Mouse (Mus musculus) embryo, embryonic 10 days (tissue): Measurements from ENCODE around the gene Slc9a9.

Experiments used
- DNase-seq: peaks from one replicate; pipeline ENCODE4 v3.0.0-alpha.2; 2015; ENCODE audit warnings: low spot score

Gene Slc9a9

DNA sequence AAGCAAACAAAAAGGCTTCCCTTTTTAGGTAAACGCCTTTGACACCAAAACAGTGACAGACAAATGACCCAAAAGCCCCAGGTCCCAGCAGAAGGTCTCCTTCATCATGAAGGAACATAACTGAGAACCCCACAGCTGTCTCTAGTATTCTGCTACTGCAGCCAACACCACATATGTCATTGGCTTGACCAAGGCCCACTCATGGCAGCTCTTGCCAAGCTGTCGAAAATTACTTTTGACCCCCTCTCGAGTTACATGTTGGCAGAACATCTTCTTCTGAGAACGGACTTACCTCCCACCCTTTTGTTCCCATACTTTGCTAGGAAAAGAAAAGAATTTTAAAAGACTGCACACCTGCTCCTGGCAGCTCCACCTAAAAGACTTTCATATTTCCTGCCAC is 488.2 kb downstream of the Slc9a9 start:
- DNase-seq: no peak

DNA sequence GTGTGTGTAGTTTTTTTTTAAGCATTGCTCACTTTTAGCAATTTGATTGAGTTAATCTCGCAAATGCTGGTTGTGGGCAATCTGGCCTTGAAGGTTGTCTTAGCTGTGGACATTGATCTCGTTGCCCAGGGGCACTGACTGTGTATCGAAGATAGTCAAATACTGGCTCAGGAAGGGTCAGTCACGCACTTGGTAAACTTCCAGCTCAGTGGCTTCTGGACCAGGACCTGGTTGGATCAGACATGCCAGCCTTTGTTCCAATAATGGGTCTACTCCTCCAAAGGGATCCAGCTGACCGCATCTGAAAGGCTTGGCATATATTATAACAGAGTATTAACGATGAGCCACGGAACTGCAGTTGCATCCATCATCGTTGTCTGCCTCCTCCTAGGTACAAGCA is 489.2 kb downstream of the Slc9a9 start:
- no peak for DNase-seq

DNA sequence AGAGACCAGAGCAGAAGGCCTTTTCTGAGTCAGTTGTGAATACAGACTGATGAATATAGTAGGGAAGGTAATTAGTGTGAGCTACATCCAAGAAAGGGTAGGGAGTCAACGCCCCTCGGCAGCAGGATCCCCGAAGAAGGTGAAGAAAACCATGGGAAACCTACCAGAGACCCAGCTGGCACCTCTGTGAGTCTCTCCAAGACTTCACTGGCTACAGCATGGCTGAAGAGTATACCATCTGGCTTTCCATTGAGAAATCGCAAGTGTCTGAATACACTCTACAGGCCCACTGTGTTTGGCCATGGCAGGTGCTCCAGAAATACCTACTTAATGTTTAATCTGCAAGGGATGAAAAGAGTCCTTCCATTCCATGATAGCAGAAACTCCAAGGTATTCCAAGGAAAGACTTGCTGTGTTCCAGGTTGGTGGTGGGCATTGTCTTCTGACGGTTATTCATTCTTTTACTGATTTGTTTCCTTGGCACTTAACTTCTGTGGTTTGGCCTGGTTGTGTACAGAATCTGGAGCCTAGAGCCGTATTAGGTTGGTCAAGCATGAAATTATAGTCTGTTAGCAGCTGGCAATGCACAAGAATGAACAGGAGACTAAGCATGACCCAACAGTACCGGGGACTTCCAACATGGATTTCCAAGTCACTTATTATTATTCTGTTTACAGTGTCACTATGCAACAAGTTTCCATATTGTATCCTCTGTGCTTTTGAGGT is 491.0 kb downstream of the Slc9a9 start:
- no peak for DNase-seq

DNA sequence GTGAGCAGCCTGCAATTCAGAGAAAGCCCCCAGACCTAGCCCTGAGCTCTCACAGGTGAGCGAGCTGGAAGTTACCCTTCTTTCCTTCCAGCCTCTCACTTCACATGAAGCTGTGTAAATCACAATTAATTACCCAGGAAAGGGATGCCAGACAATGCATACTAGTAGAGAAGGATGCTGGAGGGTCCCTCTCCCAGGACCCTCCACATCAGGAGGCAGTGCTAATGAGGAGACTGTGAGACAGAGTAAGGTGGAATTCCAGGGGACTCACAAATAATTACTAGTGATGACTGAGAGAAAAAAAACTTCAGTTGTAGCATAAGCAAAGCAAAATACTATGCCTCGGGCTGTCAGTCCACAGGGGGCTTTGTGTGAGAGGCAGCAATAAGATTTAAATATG is 492.0 kb downstream of the Slc9a9 start:
- DNase-seq: no peak

DNA sequence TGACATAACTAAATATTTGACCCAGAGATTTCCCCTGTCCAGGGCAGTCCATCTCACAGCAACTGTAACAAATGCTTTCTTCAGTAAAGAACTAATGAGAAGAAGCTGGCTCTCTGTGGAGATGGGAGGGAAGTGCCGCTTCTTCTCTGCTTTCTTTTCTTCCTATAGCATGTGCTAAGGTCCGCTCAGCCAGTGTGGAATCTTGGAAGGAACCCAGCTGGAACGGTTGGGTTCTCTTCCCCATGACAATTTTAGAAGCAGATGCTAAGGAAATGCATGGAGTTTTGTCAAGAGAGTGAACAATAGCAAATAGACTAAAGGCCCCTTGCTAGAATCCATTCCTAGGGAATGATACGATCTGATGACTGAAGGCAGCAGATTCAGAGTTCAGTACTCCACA is 496.5 kb downstream of the Slc9a9 start:
- DNase-seq: no peak

DNA sequence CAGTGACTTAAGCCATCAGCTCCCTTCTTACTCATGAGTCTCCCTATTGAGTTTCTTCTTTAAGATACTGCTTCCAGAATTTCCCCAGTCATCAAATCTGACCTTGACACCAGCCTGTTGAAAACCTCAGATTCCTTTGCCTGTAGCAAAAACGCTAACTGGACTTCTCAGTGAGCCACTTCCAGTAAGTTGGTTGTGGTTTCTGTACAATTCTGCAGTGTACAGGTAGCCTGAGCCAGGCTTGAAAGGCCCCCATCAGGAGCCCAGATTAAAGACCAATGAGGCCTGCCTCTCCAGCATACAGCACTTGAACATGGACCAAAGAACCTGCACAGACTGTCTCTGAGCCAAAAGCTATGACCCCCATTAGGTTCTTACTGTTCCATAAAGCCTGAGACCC is 498.1 kb downstream of the Slc9a9 start:
- DNase-seq: no peak

DNA sequence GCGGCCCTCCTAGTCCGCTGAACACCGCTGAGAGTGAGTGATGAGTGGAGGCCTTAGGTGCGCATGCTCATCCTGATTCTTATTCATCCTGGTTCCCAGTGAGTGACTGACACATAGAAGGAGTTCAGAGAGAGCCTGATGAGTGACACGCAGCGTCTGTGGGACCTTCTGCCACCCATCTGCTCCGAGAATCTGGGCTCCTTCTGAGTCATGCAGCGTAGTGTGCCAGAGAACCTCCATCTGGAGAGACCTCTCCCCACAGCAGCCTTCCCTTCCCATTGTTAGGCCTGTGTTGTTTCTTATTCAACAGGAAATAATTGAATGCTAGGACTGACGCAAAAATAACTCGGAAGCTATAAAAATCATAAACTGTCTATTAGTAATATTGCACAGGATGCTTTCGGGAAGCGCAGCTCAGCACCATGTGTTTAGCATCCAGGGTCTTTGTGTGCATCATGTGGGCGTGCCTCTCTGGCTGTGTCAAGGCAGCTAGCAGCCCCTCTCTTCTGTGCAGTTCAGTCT is 498.8 kb downstream of the Slc9a9 start:
- DNase-seq: no peak

DNA sequence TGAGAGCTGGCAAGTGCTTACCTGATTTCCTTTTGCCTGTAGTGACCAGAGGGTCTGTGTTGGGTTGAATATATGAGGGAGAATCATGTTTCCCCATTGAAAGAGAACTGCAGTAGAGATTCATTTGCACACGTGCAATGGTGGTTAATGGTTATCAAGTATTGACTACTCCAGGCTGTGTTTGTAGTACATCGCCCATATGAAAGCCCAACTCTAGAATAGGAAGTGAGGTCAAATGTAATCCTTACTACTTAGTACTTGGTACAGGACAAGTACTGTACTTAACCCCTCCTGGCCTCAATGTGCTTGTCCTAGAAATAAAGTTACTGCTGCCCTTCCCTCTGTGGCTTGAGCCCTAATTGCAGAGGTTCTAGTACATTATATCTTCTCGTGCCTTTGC is 508.5 kb downstream of the Slc9a9 start:
- no peak for DNase-seq

DNA sequence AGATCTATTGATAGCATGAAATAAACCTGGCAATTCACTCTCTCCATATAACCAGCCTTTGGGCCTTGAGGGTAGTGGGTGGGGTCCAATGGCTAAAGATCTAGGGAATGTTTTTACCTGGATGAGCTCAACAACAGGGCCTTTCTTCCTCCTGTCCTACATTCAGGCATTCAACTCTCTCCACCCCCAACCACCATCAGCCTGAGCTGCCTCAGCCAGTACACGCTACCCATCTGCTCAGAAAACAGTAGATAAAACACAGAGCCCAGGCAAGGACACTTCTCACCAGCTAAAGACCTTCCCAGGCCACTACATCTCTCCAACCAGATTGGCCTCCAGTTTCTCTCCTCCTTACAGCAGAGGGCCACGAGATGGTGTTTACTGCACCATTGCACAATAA is 510.3 kb downstream of the Slc9a9 start:
- no peak for DNase-seq

DNA sequence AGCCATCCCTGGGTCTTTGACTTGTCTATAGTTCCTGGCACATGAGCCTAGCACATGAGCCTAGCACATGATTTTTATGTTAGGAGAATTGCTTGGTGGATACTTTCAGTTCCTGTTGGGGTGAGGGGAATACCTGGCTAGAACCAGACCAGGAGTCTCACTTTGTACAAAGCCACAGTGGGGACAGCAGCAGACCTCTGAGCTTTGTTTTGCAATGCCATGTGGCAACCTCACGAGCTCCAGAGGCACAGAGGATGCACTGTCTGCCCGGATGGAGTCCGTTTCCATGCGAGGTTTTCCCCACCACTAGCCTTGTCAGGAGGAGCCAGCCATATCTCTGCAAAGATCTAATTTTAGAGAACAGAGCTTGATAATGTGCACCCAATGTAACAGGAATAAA is 510.9 kb downstream of the Slc9a9 start:
- no peak for DNase-seq

DNA sequence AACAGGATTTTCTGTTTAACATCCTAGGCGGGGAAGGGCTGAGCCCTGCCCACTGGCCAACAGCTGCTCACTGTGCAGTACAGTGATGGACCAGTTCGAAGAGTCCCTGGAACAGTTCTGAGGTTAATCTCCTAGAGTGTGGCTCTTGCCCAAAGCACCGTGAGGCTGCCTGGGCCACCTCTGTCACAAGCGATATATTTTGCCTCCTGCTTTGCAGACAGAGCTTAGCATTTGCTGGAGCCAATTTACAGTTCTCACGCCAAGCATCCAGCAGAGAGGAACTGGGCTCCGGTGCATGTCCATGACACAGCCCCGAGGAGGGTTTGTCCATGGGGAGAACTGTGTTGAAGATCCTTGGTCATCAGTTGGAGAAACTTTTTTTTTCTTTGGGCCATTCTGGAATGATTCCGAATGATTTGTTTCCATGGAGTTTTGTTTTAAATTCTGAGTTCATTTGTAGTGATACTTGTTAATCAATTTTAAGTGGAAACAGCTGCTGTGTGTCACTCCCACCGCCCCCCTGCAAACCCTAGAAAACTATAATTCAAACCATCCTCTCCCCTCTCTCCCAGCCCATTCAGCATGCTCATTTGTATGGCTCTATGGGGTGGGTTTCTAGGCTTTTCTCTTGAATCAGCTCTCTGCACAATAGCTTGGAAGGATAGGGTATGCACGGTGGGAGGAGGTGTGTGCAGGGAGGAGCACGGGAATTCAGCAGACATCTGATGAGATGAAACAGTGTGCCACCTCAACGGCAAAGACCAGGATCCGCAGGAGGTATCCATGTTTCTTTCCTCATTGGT is 511.7 kb downstream of the Slc9a9 start:
- peak; percentile 15 for DNase-seq

DNA sequence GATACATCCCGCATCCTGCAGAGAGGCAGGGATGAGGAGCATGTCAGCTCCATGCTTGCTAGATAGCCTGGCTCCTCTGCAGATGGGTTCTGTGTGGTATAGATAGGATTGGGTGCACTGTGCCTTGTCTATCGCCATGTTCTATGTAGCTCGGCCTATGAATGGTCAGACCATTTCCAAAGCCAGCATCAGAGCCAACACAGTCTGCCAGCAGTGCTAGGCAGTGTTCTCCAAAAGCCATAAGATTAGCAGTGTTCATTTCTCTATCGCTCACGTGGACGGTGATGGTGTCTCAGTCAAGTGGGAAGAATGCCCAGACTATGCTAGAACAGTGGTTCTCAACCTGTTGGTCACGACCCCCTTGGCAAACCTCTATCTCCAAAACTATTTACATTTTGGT is 512.6 kb downstream of the Slc9a9 start:
- no peak for DNase-seq

DNA sequence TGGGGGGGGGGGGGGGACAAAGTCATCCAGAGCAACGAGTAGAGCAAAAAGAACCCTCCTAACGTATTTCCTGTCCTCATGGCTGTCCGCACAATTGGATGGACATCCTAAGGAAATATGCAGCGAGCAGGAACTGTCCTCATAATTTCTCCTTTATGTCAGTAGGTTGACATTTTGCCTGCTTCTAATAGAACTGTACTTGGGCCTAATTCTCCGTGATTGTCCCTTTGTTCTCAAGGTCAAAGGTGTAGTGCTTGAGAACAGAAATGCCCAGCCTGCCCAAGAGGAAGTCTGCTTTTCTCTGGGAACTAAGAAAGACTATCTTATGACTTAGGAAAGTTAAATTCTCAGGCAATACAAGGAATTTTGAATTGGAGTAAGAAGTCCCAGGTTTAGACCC is 514.7 kb downstream of the Slc9a9 start:
- DNase-seq: no peak

DNA sequence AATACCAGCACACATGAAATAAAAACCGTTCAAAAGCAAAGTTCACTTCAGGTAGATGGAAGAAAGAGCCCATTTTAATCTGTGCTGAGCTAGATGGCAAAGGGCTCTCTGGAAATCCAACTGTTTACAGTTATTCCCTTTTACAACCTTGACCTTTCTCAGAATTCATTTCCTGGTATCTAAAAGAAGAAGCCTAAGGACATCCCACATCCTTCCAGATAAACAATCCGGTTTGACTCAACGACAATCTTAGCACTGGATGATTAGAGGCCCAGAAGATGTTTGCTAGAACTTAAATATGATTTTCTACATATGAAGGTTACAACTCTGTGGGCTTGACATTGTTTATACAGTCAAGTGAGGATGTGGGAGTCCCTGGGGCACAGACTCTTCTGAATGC is 516.1 kb downstream of the Slc9a9 start:
- no peak for DNase-seq

DNA sequence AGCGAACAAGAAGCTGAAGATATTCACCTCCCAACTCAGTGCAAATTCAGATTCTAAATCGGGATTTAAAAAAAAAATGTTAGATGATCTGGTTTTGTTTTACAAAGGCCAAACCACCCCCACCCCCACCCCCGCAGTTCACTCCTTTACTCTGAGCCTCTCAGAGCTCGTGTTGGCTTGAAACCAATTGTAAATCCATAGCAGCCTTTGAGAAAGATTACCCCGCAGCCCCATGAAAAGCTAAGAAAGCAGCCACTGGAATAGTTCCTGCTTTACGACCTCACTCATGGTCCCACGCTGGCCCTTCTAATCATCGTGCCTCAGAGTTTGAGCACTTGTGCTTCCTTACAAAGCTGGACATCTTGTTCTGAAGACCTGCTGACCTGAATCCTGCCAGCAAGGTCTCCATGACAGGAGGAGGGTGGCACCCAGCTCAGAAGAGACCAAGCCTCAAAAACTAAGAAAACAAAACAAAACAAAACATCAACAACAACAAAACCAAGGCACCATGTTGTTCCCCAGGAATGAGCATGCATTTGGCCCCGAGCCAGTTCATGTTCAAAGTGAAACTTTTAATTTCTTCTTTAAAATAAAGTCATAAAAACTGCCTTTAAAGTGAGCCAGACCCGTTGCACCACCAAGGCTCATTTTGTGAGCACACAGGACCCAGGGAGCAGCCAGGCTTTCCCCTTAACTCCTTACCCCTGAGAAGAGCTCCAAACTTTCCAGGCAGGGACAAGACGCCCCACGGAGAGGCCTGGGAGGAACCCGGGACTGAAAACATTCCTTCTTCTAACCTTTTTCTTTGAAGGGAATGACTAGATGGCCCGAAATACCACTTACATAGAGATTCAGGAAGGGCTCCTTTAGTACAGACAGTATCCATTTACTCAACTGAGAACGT is 516.9 kb downstream of the Slc9a9 start:
- no peak for DNase-seq

DNA sequence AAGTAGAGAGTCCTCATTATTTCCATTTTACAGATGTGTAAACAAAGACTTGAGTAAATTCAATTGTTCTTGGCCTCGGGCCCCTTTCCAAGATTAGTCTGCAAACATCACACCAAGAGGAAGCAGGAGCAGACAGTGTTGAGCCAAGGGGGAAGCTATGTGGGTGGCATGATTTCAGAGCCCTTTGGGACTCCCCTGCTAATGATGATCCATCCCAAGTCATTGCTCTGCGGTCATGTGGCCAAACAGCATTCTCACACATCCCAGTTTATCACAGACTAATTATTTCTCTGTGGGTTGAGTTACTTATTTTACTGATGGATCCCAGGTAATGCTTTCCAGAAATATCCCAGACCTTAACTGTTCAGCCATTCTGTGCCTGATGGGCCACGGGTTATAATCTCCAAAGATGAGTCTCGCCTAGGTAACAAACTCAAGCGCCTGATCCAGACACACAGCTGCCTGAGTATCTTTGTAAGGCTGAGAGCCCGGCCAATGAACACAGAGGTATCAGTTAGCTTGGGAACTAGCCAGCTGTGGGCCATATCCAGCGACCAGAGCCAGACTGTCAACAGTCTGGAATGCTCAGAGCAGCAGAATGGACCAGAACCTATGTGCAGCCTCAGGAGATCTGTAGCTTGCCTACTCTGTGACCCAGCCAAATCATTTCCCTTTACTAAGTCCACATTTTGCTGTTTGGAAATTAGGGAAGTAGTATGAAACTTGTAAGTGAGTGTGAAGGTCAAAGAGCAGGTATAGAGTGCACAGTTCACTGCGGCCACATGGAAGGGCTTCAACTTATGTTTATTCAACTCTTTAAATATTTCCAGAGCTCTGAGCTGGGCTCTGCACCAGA is 518.9 kb downstream of the Slc9a9 start:
- DNase-seq: peak; percentile 18

DNA sequence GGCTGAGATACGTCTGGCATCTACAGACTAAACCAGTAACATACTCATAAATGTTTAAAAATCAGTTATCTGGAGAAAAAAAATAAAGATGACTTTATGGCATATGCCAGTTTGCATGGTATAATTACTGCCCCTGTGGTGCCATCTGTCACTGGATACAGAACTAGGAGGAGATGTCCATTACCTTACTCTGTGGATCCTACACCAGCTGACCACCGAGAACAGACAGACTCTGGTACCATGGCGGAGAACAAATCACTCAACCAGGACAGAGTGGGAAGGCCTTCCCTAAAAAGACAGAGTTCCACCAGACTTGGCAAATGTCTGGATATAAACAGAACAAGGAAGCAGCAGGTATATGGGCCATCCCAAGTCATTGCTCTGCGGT is 519.5 kb downstream of the Slc9a9 start:
- DNase-seq: no peak

DNA sequence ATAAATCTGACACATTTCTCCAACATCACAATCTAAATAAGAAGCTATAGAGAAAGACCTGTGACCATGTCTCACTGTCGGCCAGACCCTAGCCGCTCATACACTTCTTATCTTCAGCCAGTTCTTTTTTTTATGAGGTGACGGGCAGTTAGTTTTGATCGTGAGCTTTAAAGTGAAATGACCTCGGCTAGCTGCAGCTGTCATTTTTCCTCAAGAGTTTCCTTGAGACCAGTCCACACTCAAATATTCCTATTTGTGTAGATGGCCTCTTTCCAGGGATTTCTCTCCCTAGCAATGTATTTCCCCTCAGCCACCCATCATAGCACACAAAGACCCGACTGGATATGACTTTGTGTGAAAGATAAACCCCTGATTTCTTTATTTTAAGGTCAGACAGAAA is 521.7 kb downstream of the Slc9a9 start:
- no peak for DNase-seq

DNA sequence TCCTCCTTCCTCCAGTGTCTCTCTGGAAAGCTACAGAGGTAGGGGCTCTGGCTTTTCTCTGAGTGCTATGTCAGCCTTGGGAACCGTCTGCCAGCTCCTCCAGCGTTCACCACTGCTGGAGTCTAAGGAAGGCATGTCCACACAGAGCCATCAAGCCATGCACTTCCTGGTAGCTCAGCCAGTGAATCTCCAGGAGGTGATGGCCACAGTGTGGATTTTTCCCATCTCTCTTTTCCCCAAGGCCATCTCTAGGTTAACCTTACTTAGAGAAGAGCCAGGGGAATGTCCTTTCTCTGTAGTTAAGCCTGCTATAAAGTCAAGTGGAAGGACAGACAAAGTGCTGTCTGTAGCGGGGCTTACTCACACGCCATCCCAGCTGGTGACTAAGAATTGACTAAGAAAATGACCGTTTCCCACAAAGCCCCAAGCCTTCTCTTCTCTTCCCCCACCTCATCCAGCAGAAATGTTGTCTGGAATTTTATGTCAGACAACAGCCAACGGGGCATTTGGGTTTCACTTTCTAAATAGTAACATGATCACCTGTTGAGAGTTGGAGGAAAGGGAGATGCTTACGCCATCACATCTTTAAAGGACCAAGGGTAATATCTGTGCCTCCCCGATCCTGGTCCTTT is 523.3 kb downstream of the Slc9a9 start:
- no peak for DNase-seq

DNA sequence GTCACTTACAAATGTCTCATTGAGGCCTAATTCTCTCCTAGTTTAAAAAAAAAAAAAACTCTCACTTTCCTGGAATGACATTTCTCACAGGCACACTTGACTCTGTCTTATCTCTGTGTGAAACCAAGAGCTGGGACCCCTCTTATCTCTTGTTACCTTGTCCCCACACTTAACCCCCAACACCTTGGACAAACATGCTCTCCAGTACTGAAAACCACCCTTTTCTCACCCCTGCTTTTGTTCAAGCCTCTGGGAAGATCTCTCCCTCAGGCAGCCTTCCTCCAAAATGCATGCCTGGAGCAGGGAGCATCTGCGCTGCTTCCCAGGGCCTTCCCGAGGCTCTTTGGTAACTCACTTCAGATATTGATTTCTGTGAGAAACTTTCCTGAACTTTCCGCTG is 524.0 kb downstream of the Slc9a9 start:
- DNase-seq: no peak

DNA sequence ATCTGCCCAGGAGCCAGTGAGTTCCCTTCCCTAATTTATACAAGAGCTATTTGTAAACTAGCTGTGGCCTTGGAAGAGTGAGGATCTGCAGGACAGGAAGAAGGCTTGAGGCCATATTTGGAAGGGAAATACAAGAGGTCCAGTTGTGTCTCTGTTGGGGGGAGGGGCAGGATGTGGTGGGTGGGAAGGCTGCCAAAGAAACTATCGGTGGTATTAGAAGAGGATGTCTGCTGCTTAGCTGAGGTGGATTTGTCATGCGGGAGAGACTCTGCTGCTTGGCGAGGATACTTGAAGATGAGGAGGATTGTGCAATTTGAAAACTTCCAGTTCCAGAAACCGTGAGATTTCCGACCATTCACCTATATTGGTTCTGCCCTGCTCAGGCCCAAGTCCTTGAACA is 524.4 kb downstream of the Slc9a9 start:
- no peak for DNase-seq
